Mouse (Mus musculus) midbrain, embryonic 15.5 days (tissue): ENCODE measurements at regions not wholly inside any gene's neighbourhood (a gene's known extent, or its start where the extent isn't known, plus 50 kb on each side); places are given as distances from the start of the nearest gene placed in this dataset.

Experiments used
- microRNA counts: library from miRNA; unstranded; fragments of <30 nt; microRNA quantifications from one replicate; lab custom pipeline; 2016
- microRNA-seq: library from miRNA; unstranded; fragments of <30 nt; microRNA quantifications from one replicate; pipeline ENCODE4, GENCODE M21; 2016

MicroRNAs encoded in the stretch of these regions (microRNA counts, 519-probe panel; counts per million panel counts)
- 1,282 counts per million, percentile 4 among the panel's probes with 10 or more counts for microRNA mmu-miR-184 (lab: Ali Mortazavi, UCI)

Small RNAs in the stretch of these regions (microRNA-seq; reads per million reads assigned to microRNA genes)
- gene Mir184: 2.6 reads per million, percentile 11 among the genes with 10 or more reads in this experiment
